Mouse (Mus musculus): ENCODE data around the gene Zfp346. TPM values are rescaled to one million over a fixed set of nuclear protein-coding genes. Genes with fewer than 3 reads are reported as not detected.

Zfp346 gene
- total RNA-seq, 1 experiment, result 33.9 TPM

DNA sequence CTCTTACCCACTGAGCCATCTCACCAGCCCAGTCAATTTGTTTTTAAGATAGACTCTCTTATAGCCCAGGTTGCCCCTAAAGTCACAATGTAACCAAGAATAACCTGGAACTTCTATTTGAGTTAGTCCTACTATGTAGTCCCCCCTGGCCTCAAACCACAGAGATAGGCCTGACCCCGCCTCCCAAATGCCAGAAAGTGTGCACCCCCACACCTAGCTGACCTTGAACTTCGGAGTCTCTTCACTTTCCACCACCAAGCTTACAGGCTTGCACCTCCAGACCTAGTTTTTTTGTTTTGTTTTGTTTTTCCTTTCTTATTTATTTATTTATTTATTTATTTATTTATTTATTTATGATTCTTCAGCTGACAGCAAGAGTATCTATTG, 76.7 kb downstream of the Zfp346 start:
- no peak for DNase-seq (ENCODE audit: low read depth, low spot score)
- Histone ChIP-seq H3K4me1 (ENCODE audit: control insufficient read depth in 2 of 2, insufficient read depth in 2 of 2, low read length in 2 of 2, poor library complexity in 1 of 2) (peaks cover 7 to 11% of the 10 kb centered on the region in 2 experiments), H3K9ac (ENCODE audit: insufficient read depth, low read depth, low read length, poor library complexity, severe bottlenecking) (no peak overlapping the region; the same call in 1 of the 2 replicates), H3K4me3 (ENCODE audit: insufficient read depth in 1 of 2, low read depth in 1 of 2, low read length in 2 of 2, poor library complexity in 1 of 2, severe bottlenecking in 1 of 2) (peak overlapping the region; percentile 61 to 75), H3K36me3 (ENCODE audit: control insufficient read depth, insufficient read depth, low read length, poor library complexity, severe bottlenecking) (no peaks in the 10 kb centered on the region), H3K9me3 (ENCODE audit: control insufficient read depth, insufficient read depth, low read depth, low read length) (no peaks in the 10 kb centered on the region), H3K27ac (ENCODE audit: insufficient read depth, low read depth, low read length, poor library complexity, severe bottlenecking) (peak overlapping the region; percentile 84; the same call in 1 of the 2 replicates)
- TF ChIP-seq CHD2 (IDR thresholded peaks at IDR 0.05; ENCODE audit: low read depth, low read length), result no peak
- no peak for TF ChIP-seq MAFK (IDR thresholded peaks at IDR 0.05; ENCODE audit: insufficient read depth, low read depth, low read length)
- no peak for TF ChIP-seq ZC3H11A (IDR thresholded peaks at IDR 0.05; ENCODE audit: borderline replicate concordance, low read depth, low read length)
- no peak for TF ChIP-seq HCFC1 (IDR thresholded peaks at IDR 0.05; ENCODE audit: borderline replicate concordance, insufficient read depth, low read length)
- in situ Hi-C loops (cut with MboI; ENCODE audit: low sequenced_read_pairs in 2 of 2, unreplicated experiment in 2 of 2), result no loop called here

DNA sequence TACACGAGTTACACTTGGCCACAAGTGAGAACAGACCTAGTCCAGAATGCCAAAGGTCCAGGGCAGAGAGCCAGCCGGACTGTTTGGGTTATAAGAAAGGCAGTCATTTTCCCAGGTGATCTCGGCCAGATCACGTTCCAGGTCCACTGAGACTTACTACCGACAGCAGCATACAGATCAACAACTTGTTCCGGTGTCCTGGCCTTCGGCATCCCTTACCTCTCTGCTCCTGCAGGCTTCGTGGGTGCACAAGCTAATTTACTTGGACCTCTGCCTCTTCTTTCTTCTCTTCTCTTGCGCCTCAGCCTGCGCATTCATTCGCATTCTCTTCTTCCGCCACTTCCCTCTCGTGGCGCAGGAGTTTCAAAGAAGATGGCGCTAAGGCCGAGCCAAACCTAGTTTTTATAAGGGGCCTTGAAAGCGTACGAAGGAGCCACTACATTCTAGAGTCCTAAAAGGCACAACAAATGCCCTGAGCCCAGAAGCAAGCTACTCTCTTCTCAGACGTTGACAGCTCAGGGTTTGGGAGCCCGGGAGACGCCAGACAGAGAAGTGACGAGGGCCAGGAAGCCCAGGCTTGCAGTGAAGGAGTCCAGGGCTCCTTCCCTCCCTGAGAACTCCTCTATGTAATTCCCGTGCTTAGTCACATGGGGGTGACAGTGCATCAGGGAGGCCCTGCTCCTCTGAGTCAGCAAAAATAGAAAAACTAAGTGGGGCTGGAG, 77.2 kb downstream of the Zfp346 start:
- peak overlapping the region; percentile 84 for H3K27ac ChIP-seq (ENCODE audit: insufficient read depth, low read depth, low read length, poor library complexity, severe bottlenecking)
- DNase-seq (ENCODE audit: low read depth, low spot score), result no peak
- peaks cover 7 to 11% of the 10 kb centered on the region in 2 experiments for H3K4me1 ChIP-seq (ENCODE audit: control insufficient read depth in 2 of 2, insufficient read depth in 2 of 2, low read length in 2 of 2, poor library complexity in 1 of 2)
- no peaks in the 10 kb centered on the region for H3K36me3 ChIP-seq (ENCODE audit: control insufficient read depth, insufficient read depth, low read length, poor library complexity, severe bottlenecking)
- no peaks in the 10 kb centered on the region for H3K9me3 ChIP-seq (ENCODE audit: control insufficient read depth, insufficient read depth, low read depth, low read length)
- peak overlapping the region; percentile 61 to 75 for H3K4me3 ChIP-seq (ENCODE audit: insufficient read depth in 1 of 2, low read depth in 1 of 2, low read length in 2 of 2, poor library complexity in 1 of 2, severe bottlenecking in 1 of 2)
- peak; percentile 34; the same call in 1 of the 2 replicates for TF ChIP-seq HCFC1 (IDR thresholded peaks at IDR 0.05; ENCODE audit: borderline replicate concordance, insufficient read depth, low read length)
- TF ChIP-seq ZNF384 (IDR thresholded peaks at IDR 0.05; ENCODE audit: low read depth, low read length), result no peak
- peak; percentile 99 for TF ChIP-seq MAFK (IDR thresholded peaks at IDR 0.05; ENCODE audit: insufficient read depth, low read depth, low read length)
- H3K9ac ChIP-seq (ENCODE audit: insufficient read depth, low read depth, low read length, poor library complexity, severe bottlenecking), result peak overlapping the region; percentile 76
- in situ Hi-C loops (cut with MboI; ENCODE audit: low sequenced_read_pairs in 2 of 2, unreplicated experiment in 2 of 2), result no loop called here

DNA sequence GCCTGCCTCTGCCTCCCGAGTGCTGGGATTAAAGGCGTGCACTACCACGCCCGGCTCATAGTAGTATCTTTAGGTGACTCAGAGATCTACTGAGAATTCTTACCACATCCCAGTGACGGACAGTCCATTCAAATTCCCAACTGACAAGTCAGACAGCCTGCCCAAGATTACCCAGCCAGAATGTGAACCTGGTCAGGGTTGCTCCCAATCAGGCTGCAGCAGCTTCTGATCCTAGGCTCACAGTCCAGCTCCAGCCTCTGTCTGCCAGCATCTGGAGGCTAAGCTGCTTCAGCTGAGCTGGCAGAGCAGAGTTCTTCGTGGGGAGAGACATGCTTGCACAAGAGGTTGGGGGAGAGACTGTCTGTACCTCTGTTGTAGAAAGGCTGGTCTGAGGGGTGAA, 78.3 kb downstream of the Zfp346 start:
- Histone ChIP-seq H3K36me3 (ENCODE audit: control insufficient read depth, insufficient read depth, low read length, poor library complexity, severe bottlenecking) (no peaks in the 10 kb centered on the region), H3K4me1 (ENCODE audit: control insufficient read depth in 2 of 2, insufficient read depth in 2 of 2, low read length in 2 of 2, poor library complexity in 1 of 2) (peaks cover 7 to 8% of the 10 kb centered on the region in 2 experiments; a peak in 3 of 4 replicates), H3K9ac (ENCODE audit: insufficient read depth, low read depth, low read length, poor library complexity, severe bottlenecking) (no peak overlapping the region; the same call in 1 of the 2 replicates), H3K9me3 (ENCODE audit: control insufficient read depth, insufficient read depth, low read depth, low read length) (no peaks in the 10 kb centered on the region), H3K27ac (ENCODE audit: insufficient read depth, low read depth, low read length, poor library complexity, severe bottlenecking) (peak overlapping the region; percentile 11; the same call in 1 of the 2 replicates), H3K4me3 (ENCODE audit: insufficient read depth in 1 of 2, low read depth in 1 of 2, low read length in 2 of 2, poor library complexity in 1 of 2, severe bottlenecking in 1 of 2) (no peak overlapping the region)
- TF ChIP-seq HCFC1 (IDR thresholded peaks at IDR 0.05; ENCODE audit: borderline replicate concordance, insufficient read depth, low read length), result no peak
- no peak for TF ChIP-seq ZC3H11A (IDR thresholded peaks at IDR 0.05; ENCODE audit: borderline replicate concordance, low read depth, low read length)
- no peak for TF ChIP-seq ZNF384 (IDR thresholded peaks at IDR 0.05; ENCODE audit: low read depth, low read length)
- no peak for TF ChIP-seq MAFK (IDR thresholded peaks at IDR 0.05; ENCODE audit: insufficient read depth, low read depth, low read length)
- no peak for TF ChIP-seq CHD2 (IDR thresholded peaks at IDR 0.05; ENCODE audit: low read depth, low read length)
- DNase-seq (ENCODE audit: low read depth, low spot score), result no peak
- in situ Hi-C loops (cut with MboI; ENCODE audit: low sequenced_read_pairs in 2 of 2, unreplicated experiment in 2 of 2), result no loop called here

Other genes starting within 250 kb of the Zfp346 start
- gene Unc5a, start 155.9 kb upstream of the Zfp346 start, total RNA-seq (2012; rRNA removed), result 0.31 and 0.95 TPM in 2 replicates
- 0.04 and 0.05 TPM in 2 replicates for gene Hk3, start 83.9 kb upstream of the Zfp346 start, total RNA-seq (2012; rRNA removed)
- 70.9 and 77.6 TPM in 2 replicates for gene Uimc1, start 5.0 kb upstream of the Zfp346 start, total RNA-seq (2012; rRNA removed)
- not detected in 2 replicates for gene Gm17617, start 28.2 kb downstream of the Zfp346 start, total RNA-seq (2012; rRNA removed)
- 1.8 and 2.4 TPM in 2 replicates for gene Fgfr4, start 47.3 kb downstream of the Zfp346 start, total RNA-seq (2012; rRNA removed)
- 120 and 135 TPM in 2 replicates for gene Nsd1, start 104.5 kb downstream of the Zfp346 start, total RNA-seq (2012; rRNA removed)
- 198 and 217 TPM in 2 replicates for gene Prelid1, start 215.2 kb downstream of the Zfp346 start, total RNA-seq (2012; rRNA removed)
- gene Rab24, start 216.6 kb downstream of the Zfp346 start, total RNA-seq (2012; rRNA removed), result 67.5 and 79.4 TPM in 2 replicates
- gene Mxd3, start 224.5 kb downstream of the Zfp346 start, total RNA-seq (2012; rRNA removed), result 12.5 and 19.8 TPM in 2 replicates